Mouse (Mus musculus) gastrocnemius, postnatal 36 days (tissue): ENCODE measurements around the gene Axin1. TPM values are rescaled to one million over a fixed set of nuclear protein-coding genes. Genes with fewer than 3 reads are reported as not detected.
A peak's percentile ranks its signal among the peaks of the same experiment; 100 is the strongest.
"Not testable (repeated sequence)": the region's sequence is repeated elsewhere in the genome, so short reads cannot be mapped to it uniquely, and the experiment has no call there.

Source experiments
- DNase-seq, 2 experiments: peaks; one replicate each; pipeline ENCODE4 v3.0.0; 2022
- intact Hi-C: fragments of 180-260 bp; cut with DNase I; formaldehyde crosslinking; loops from one replicate; pipeline ENCODE4 v1.15.1; 2025
- total RNA-seq, 2 experiments: library from RNA; stranded (reverse); gene quantifications; 2 replicates each; pipeline ENCODE4 v1.2.3; 2021

Gene Axin1
- total RNA-seq, 2 experiments from 2014 or later = 13.0 to 14.7 TPM

- intact Hi-C loops, DNase-seq: not testable (repeated sequence)
These were observed 36.8 kb downstream of the Axin1 start for GRCm38 (mm10) chr17:26175248-26175647.

- intact Hi-C loops = no loop called here
- DNase-seq = no peak
These were observed 40.1 kb downstream of the Axin1 start for GRCm38 (mm10) chr17:26178611-26179010.

- intact Hi-C loops = no loop called here
- DNase-seq = no peak
These were observed 42.7 kb downstream of the Axin1 start for GRCm38 (mm10) chr17:26181179-26181578.

GRCm38 (mm10) chr17:26187592-26187991 is 49.1 kb downstream of the Axin1 start:
- intact Hi-C loops = no loop called here

GRCm38 (mm10) chr17:26188091-26188805 is 49.8 kb downstream of the Axin1 start:
- DNase-seq = no peak
- intact Hi-C loops = no loop called here

More at GRCm38 (mm10) chr17:26187592-26187991, 49.1 kb downstream of the Axin1 start:
- no peak for DNase-seq

GRCm38 (mm10) chr17:26191486-26191885 is 53.0 kb downstream of the Axin1 start:
- DNase-seq, intact Hi-C loops: not testable (repeated sequence)

GRCm38 (mm10) chr17:26192481-26193190 is 54.1 kb downstream of the Axin1 start:
- no peak for DNase-seq
- intact Hi-C loops = no loop called here

GRCm38 (mm10) chr17:26198892-26199291 is 60.4 kb downstream of the Axin1 start, which contains the start of gene Pdia2:
TSS of gene Pdia2 (minus strand) at chr17:26199087.
- intact Hi-C loops = loop anchor here (5.0 kb wide), 1 partner anchor 33 kb away; no protein-coding TSS in a partner anchor
- DNase-seq = no peak

GRCm38 (mm10) chr17:26200831-26201705 is 62.6 kb downstream of the Axin1 start:
- intact Hi-C loops = no loop called here
- no peak for DNase-seq

GRCm38 (mm10) chr17:26201998-26202397 is 63.5 kb downstream of the Axin1 start:
- intact Hi-C loops = no loop called here
- no peak for DNase-seq

GRCm38 (mm10) chr17:26202737-26203136 is 64.2 kb downstream of the Axin1 start, which contains the start of gene Rgs11:
TSS of gene Rgs11 (plus strand) at chr17:26202951.
- intact Hi-C loops = no loop called here
- DNase-seq = no peak

GRCm38 (mm10) chr17:26203321-26203811 is 64.9 kb downstream of the Axin1 start:
- intact Hi-C loops = no loop called here
- peak in 1 of 2 experiments; percentile 27 for DNase-seq

- intact Hi-C loops = no loop called here
- DNase-seq = no peak
These were observed 66.3 kb downstream of the Axin1 start for GRCm38 (mm10) chr17:26204766-26205165.

- intact Hi-C loops = no loop called here
- no peak for DNase-seq
These were observed 67.9 kb downstream of the Axin1 start for GRCm38 (mm10) chr17:26206392-26206791.

- intact Hi-C loops = no loop called here
- no peak for DNase-seq
These were observed 69.2 kb downstream of the Axin1 start, which contains the start of gene Arhgdig for GRCm38 (mm10) chr17:26207686-26208085. TSS of gene Arhgdig (minus strand) at chr17:26207786.

GRCm38 (mm10) chr17:26212241-26212640 is 73.8 kb downstream of the Axin1 start:
- no peak for DNase-seq
- intact Hi-C loops = no loop called here

GRCm38 (mm10) chr17:26212681-26213080 is 74.2 kb downstream of the Axin1 start:
- intact Hi-C loops = no loop called here
- no peak for DNase-seq

- no peak for DNase-seq
- intact Hi-C loops = no loop called here
These were observed 83.0 kb downstream of the Axin1 start for GRCm38 (mm10) chr17:26221508-26221907.

- DNase-seq = no peak
- intact Hi-C loops = no loop called here
These were observed 86.7 kb downstream of the Axin1 start for GRCm38 (mm10) chr17:26225150-26225549.

GRCm38 (mm10) chr17:26229776-26230175 is 91.3 kb downstream of the Axin1 start:
- intact Hi-C loops = loop anchor here (5.0 kb wide), 1 partner anchor 32 kb away; the partner anchor contains the start of gene Pdia2
- DNase-seq = no peak
